Mouse (Mus musculus) small intestine, adult 2 months (tissue): ENCODE data around the gene Reep1. TPM values are rescaled to one million over a fixed set of nuclear protein-coding genes. Genes with fewer than 3 reads are reported as not detected.
"Not testable (repeated sequence)": the region's sequence is repeated elsewhere in the genome, so short reads cannot be mapped to it uniquely, and the experiment has no call there.

ENCODE experiments used
- H3K27ac ChIP-seq: fragments of 200-500 bp; 2 replicates; pipeline ENCODE4 v1.5.1; 2012; ENCODE audit warnings: low read depth, low read length, control low read depth, inconsistent platforms; ENCODE audit not compliant: insufficient read depth
- H3K27me3 ChIP-seq: fragments of 200-500 bp; 2 replicates; pipeline ENCODE4 v1.6.1; 2012; ENCODE audit warnings: mild to moderate bottlenecking, moderate library complexity, low read length, inconsistent platforms; ENCODE audit not compliant: control insufficient read depth, insufficient read depth
- H3K36me3 ChIP-seq: fragments of 200-500 bp; 2 replicates; pipeline ENCODE4 v1.6.1; 2012; ENCODE audit warnings: mild to moderate bottlenecking, low read length, control low read depth, inconsistent platforms; ENCODE audit not compliant: control insufficient read depth, insufficient read depth
- H3K4me1 ChIP-seq: fragments of 200-500 bp; 2 replicates; pipeline ENCODE4 v1.6.1; 2012; ENCODE audit warnings: low read length, inconsistent platforms, mixed read lengths; ENCODE audit not compliant: control insufficient read depth, insufficient read depth, insufficient read length
- H3K4me3 ChIP-seq: fragments of 200-500 bp; 2 replicates; pipeline ENCODE4 v1.5.1; 2012; ENCODE audit warnings: low read depth, mild to moderate bottlenecking, control low read depth, inconsistent platforms, low read length, moderate library complexity
- CTCF ChIP-seq: fragments of 200-500 bp; IDR thresholded peaks from 2 replicates; pipeline ENCODE4 v1.5.1; 2012; ENCODE audit warnings: low read depth, mild to moderate bottlenecking, control low read depth, inconsistent platforms, low read length, moderate library complexity, mixed read lengths; ENCODE audit not compliant: insufficient replicate concordance, insufficient read length; ENCODE audit errors: extremely low read depth
- POLR2A ChIP-seq: fragments of 200-500 bp; IDR thresholded peaks from 2 replicates; pipeline ENCODE4 v1.6.1; 2012; ENCODE audit warnings: low read depth, mild to moderate bottlenecking, control low read depth, inconsistent platforms, low read length, moderate library complexity
- WGBS: fragments of 180-500 bp; shearing (Covaris S2); methylation state at CpG from one replicate; pipeline ENCODE4 v1.1.7; 2018; 5-methylcytosine and 5-hydroxymethylcytosine counted together
- polyA plus RNA-seq: library from polyadenylated mRNA; depleted of rRNA; stranded (reverse); fragments of >200 nt; gene quantifications from 2 replicates; pipeline ENCODE4 v1.2.3, GENCODE M21; 2012; rRNA removed

Reep1 gene
- polyA plus RNA-seq, 1 experiment: 0.72 TPM

DNA sequence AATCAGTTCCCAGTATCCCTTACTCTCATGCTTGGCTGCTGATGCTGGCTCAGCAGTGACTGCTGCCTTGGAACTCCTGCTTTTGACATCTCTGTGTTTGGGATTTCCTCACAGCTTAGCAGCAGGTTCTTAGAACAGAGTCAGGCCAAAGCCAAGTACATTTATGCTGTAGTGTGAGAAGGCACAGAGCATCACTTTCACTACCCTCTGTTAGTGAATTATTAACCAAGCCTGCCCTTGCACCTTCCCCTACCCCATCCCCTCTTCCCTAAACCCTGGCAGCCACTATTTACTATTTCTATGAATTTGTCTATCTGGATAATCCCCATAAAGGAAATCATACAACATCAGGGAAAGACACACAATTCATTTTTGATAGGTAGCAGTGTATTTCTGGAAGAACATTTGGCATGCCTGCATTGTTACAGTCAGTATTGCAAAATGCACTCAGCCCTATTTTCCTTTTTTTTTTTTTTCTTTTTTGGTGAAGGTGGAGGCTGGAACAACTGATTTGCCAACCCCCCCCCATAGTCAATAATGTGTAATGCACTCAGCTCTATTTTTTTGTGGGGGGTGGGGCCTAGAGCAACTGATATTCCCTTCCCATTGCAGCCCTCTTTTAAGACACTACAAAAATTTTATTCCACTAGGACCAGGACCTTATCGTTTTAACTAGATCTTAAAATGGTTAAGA, 133.4 kb downstream of the Reep1 start:
- WGBS: 97% methylated on average over 1 of the region's 1 CpGs
- TF ChIP-seq POLR2A (no peak), CTCF (no peak)
- no peak overlapping the region for H3K4me3 ChIP-seq
- H3K36me3 ChIP-seq: peaks cover 4% of the 10 kb centered on the region
- no peak overlapping the region for H3K27ac ChIP-seq
- no peaks in the 10 kb centered on the region for H3K27me3 ChIP-seq
- H3K4me1 ChIP-seq: 0 out of 2 replicates have a peak, but pooled peaks cover 1% of the 10 kb centered on the region

DNA sequence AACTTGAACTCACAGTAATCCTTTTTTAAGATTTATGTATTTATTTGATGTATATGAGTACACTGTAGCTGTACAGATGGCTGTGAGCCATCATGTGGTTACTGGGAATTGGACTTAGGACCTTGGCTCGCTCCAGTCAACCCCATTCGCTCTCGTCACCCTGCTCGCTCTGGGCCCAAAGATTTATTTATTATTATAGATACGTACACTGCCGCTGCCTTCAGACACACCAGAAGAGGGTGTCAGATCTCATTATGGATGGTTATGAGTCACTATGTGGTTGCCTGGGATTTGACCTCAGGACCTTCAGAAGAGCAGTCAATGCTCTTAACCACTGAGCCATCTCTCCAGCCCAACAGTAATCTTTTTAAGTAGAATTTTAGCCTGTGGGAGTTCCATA, 139.5 kb downstream of the Reep1 start:
- H3K27me3 ChIP-seq, H3K27ac ChIP-seq, H3K4me1 ChIP-seq, H3K4me3 ChIP-seq: not testable (repeated sequence)
- peaks cover 31% of the 10 kb centered on the region for H3K36me3 ChIP-seq
- WGBS: 38% methylated on average over 6 of the region's 6 CpGs

Other genes starting within 250 kb of the Reep1 start
- 22.1 and 67.6 TPM in 2 replicates for gene Rnf103, start 213.7 kb upstream of the Reep1 start, polyA plus RNA-seq
- gene Chmp3, start 163.8 kb upstream of the Reep1 start, polyA plus RNA-seq: 11.7 and 19.6 TPM in 2 replicates
- gene Kdm3a, start 74.6 kb upstream of the Reep1 start, polyA plus RNA-seq: 1.7 and 5.8 TPM in 2 replicates
- 3.0 and 4.1 TPM in 2 replicates for gene Mrpl35, start 119.4 kb downstream of the Reep1 start, polyA plus RNA-seq
- 30.4 and 40.2 TPM in 2 replicates for gene Immt, start 123.8 kb downstream of the Reep1 start, polyA plus RNA-seq
- 2.2 and 4.3 TPM in 2 replicates for gene Ptcd3, start 201.2 kb downstream of the Reep1 start, polyA plus RNA-seq
- 2.3 and 5.9 TPM in 2 replicates for gene Polr1a, start 201.5 kb downstream of the Reep1 start, polyA plus RNA-seq